Mouse (Mus musculus) hematopoietic stem cell, adult 5-6 weeks (primary cell): ENCODE measurements at regions not wholly inside any gene's neighbourhood (a gene's known extent, or its start where the extent isn't known, plus 50 kb on each side); places are given as distances from the start of the nearest gene placed in this dataset.

Experiments
- ATAC-seq, 2 experiments: fragments of 125-278 bp in 1 of 2; replicated peaks in 1 of 2; 2 replicates each; pipeline ENCODE4 v1.8.0; 2016 to 2017; ENCODE audit warnings: inconsistent platforms in 2 of 2, mild to moderate bottlenecking in 2 of 2, moderate number of reproducible peaks in 2 of 2, low read depth in 1 of 2, moderate TSS enrichment in 1 of 2; ENCODE audit not compliant: low FRiP score in 2 of 2, poor library complexity in 2 of 2, severe bottlenecking in 2 of 2, insufficient read depth in 1 of 2, low TSS enrichment in 1 of 2

DNA sequence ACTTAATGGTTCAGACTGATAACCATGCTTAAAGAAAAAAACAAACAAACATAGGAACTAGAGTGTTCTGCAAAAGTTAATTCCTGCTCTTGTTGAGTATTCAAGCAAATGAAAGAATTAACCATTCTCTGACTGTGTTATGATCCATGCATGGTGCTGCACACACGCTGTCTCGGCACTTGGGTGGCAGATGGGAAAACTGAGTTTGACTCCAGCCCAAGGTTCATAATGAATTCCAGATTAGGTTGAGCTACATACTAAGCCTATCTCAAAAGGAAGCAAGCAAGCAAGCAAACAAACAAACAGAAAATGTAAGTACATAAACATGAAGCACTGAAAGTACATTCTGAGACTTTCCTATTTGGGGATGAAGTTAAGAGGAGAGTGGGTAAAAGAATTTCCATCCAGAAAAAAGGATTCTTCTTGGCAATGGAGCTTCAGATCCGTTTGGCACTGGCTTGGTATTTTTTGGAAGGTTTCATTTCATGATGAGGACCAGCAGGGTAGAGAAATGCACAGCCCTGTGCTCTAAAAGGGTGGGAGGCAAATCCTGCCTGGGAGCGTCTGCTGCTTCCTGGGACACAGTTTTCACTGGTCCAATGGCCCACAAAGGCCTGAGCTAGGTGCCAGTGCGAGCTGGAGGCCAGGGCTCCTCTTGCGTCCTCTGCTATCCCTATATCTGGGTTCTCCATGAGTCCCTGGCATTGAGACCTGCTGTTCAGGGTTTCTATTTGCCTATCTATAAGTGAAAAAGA, 183.3 kb upstream of the 4930412O13Rik start:
- ATAC-seq, result no peak

DNA sequence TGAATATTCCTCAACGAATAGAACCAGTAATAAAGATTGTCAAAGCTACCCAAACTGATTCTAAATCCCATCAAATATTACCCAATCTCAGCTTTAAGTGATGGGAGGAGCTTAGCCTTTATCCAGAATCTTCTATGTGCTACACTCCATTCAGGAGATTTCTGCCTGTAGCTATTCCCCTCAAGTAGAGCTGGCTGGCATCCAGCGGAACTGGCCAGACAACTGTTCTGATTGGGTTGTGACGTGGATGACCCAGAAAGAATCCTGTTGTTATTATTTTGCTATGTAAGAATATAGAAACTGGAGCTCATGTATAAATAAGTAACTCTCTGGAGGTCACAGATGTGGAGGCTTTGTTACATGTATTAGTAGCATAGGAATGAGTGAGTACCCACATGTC, 176.8 kb upstream of the 4930412O13Rik start:
- ATAC-seq, result no peak

DNA sequence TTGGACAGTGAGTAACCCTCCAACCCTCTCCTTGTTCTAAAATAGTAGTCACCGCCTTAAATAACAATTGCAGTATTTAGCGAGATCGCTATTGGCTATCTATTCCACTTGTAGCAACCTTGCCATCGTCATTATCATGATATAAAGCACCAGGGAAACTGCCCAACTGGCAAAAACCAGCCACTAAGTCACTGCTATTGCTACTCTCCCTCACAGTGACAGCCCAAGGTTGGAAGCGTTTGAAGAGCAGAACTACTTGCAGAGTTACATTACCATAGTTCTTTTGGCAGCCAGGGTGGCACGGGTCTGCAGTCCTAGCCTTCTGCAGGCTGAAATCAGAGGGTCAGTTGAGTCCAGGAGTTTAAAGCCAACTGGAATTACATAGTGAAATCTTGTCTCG, 171.6 kb upstream of the 4930412O13Rik start:
- no peak for ATAC-seq

DNA sequence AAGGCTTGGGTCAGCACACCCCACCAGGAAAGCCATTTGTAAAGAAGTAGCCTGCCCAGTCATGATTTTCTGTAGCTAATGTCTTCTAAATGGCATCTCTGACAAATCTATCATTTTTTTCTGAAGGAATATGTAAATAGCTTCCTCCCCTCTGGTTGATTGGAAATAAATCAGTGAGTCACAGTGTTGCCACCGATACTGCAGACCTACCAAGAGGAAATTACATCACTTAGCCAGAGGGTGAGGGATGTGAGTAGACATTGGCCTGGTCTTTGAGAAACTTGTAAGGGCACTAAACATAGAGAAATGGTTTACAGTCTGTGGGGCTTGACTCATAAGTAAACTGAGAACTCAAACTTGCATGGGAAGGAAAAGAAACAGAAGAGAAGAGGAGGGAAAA, 163.1 kb upstream of the 4930412O13Rik start:
- ATAC-seq, result no peak

DNA sequence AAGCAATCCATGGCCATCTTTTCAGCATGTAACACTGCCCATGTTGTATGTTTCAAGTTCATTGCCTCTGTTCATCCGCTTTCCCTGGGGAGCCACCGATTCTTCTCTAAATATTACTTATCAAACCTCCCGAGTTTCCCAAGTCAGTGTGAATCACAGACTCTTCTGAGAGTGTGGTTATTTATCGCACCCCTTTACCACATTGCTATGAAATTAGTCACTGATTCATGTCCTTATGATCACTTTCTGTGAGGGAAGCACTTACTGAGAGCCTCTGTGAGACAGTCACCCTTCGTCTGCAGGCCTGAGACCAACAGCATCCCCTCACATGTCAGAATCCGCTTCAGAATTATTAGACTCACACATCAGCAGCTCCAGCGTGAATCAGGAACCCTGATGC, 147.8 kb upstream of the 4930412O13Rik start:
- ATAC-seq, result no peak

DNA sequence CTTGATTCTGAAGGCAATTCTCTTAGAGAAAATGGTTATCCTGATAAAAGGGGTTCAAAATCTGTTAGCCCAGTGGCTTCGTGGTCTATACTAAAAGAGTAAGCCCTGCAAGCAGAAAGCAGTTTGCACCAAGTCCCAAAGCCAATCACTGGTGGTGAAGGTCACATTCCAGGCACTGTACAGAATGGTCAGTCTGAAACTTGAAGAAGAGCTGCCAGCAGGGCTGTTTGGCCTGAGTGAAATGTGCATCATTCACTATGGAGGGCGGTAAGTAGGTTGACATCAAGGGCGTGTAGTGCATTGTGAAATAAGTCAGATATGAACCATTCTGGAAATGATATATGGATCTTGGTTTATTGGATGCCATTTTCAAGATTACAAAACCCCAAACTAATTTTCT, 136.9 kb upstream of the 4930412O13Rik start:
- no peak for ATAC-seq

DNA sequence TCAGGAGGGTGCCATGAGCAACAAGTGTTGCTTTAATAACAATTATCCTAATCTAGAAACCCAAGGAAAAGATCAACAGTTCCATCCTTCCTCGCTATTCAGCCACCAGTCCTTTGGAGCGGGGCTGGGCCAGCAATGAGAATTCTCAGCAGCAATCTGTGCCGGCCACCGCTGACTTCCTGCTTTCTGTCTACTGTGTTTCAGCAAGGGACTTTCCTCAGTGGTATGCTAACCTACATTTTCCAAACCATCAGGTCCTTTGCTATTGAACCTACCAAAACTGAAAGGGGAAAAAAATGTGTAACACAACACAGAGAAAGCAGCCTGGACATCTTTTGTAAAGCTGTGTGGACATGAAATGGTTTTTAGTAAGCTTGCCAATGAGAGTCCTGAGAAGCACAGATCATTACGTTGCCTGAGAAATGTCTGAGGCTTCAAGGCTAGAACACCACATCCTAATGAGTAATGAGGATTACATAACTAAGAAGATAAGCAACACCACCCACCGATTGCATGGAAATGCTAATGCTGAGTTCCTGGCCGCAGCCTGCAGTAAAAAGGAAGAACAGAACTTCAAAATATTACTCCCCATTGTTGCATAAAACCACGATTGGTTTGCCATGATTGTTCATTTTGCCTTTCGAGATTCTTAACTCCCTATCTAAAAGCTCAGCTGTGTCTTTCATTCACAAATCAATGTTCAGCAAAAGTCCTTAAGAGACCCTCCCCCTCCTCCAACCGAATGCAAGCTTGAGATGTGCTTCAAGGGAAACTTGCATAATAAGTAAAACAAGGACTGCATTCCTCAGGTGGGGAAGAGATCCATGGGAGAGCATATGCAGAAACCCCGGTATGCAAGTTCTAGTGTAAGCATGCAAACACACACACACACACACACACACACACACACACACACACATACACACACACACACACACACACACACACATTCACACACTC, 130.9 kb upstream of the 4930412O13Rik start:
- ATAC-seq, result peak; percentile 46 to 91; a peak in 3 of 4 replicates

DNA sequence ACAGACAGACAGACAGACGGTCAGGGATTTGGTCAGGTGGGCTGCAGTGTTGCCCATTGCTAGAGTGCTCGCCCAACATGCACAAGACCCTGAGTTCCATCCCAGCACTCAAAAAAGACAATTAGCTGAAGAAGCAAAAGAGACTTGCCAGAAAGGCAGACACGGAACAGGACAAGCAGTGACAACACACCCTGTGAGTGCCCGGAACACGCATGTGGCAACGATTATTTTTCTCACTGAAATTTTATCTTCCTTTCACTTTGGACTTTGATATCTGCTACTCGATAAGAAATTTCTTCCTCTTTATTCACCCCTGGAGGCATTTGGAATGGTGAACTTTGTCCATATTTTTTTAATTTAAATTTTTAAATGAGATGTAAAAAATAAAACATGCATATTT, 127.4 kb upstream of the 4930412O13Rik start:
- ATAC-seq, result no peak

DNA sequence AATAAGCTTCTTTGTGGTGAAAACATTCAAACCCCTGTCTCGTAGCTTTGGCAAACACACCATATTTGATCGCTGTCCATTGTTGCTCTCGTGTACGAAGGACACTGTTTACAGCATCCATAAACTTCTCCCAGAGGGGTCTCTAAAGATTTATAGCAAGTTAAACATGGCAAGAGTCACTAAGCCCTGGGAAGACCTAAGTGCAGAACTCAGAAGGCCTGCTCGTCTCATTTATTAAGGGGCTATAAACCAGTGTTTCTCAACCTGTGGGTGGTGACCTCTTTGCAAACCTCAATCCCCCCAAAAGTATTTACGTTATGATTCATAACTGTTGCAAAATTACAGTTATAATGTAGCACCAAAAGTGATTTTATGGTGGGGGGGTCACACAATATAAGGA, 126.9 kb upstream of the 4930412O13Rik start:
- ATAC-seq, result no peak

DNA sequence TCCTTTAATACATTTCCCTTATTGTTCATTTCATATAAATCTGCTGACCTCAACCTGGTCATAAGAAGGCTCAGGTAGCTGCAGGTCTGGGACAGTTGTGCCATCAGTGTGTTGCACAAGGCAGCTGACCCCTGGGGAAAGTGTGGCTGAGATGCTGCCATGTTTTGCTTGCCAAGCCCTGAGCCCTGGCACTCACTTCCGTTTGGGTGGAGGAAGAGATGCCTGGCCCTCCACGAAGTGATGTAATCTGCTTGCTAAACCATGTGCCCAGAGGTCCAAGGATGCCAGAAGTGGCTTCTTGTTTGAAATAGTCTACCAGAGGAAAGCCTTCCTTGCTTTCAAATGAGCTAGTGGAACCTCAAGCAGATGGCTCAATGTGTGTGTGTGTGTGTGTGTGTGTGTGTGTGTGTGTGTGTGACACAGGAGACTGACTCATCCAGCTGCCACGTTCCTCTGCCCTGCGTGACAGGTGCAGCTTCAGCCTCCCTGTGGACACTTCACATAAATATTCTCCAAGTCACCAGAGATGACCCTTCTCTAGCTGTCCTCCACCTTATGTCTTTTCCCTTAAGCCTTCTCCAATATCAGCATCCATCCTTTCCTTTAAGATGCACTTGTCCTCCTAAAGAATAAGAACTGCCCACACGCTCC, 123.2 kb upstream of the 4930412O13Rik start:
- ATAC-seq, result no peak

DNA sequence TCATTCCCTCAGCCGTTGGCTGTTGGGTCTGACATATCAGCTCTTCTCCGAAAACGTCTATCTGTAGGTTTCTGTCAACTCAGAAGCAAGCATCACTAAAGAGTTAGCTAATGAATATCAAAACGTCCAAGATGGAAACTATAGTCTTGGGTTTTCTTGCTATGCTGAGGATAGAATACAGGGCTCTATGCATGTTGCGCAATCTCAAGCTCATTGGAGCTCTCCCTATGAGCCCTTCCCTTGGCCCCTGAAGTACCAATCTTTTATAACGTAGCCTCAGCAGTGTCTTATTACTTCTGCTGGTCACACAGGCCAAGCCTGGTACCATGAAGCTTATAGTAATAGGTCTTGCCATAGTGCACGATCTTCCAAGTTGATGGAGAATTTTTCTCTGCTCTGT, 122.1 kb upstream of the 4930412O13Rik start:
- no peak for ATAC-seq

DNA sequence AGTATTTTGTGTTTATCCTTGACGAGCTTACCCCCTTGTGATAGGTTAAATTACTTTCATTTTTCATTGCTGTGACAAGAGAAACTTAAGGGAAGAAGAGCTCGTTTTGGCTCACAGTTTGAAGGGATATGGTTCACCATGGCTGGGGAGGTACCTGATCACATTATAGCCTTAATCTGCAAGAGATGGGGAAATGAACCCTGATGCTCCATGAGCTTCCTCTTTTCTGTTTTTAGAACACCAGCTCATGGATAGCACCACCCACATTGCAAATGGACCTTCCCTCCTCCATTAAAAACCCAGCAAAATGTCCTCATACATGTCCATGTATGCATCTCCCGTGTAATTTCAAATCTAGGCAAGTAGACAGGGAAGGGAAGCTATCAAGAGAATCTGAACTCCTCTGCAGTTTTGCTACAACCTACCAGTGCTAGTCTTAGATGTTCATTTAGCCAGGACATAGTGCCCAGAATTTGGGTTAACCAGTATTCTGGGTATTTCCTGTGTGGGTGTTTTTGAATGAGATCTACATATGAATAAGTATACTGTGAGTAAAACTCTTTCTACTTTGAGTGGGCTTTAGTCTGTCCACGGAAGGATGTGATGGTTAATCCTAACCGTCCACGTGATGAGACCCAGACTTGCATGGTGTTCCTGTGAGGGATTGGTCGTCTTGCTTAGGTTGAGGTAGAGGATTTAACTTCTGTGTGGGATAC, 121.5 kb upstream of the 4930412O13Rik start:
- ATAC-seq, result no peak

DNA sequence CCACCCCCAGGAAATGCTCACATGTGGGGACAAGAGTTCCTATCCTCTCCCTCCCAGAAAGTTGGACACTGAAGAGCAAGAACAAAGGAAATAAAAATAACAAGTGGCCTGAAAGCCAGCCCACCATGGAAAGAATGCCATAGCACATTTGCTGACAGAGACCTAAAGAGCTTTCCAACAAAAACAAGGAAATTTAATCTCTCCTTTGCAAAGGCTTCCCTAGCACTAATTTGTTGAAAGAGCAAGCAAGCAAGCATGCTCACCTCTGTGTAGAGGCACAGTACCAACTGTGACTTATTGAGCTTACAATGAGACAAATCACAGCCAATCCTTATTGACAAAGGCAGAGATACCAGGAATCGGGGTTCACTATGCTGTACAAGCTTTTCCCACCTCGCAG, 100.9 kb upstream of the 4930412O13Rik start:
- ATAC-seq, result no peak

DNA sequence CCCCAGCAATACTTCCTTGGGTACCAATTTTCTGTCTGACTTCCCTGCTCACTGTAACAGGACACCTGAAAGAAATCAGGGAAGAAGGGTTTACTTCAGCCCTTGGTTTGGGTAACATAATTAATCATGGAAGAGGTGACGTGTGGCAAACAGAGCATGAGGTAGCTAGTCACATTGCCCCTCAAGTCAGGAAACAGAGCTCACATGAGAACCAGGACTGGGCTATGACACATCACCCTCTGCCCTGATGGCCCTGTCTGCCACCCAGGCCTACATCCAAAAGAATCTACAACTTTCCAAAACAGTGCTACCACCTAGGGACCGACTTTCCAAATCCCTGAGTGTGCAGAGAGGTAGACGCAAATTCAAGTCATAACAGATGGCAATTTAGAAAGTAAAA, 98.4 kb upstream of the 4930412O13Rik start:
- ATAC-seq, result no peak

DNA sequence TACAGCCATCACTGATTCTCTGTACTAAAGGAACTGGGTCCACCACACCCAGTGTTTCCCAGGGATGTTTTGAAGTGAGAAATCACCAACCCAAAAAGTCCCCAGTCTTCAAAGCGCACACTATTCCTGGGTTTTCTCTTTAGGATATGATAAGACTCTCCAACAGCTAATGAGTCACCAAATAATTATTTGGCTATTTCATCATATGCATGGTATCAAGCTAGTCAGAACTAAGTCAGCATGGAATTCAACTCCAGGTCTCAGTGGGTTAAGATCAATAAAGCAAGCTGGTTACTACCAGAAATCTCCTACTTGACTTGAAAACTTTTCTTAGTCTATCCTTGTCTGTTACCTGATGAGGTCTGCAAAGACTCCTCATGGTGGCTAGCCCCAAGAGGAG, 89.1 kb upstream of the 4930412O13Rik start:
- no peak for ATAC-seq

DNA sequence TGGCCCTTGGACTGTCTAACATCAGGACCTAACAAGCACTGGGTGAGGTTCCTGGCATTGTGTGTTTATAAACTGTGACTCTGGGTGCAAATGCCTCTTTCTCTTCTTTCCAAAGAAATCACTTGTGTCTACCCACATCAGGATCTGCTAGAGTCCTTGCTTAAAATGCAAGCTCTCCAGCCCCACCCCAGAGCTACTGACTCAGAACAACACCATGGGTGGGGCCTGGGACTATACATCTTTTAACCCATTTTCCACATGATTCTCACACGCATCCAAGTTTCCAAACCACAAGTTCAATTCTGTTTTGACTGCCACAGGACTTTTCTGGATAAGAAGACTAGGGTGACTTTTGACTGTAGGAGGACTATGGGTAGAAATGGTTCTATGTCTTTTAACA, 88.7 kb upstream of the 4930412O13Rik start:
- no peak for ATAC-seq

DNA sequence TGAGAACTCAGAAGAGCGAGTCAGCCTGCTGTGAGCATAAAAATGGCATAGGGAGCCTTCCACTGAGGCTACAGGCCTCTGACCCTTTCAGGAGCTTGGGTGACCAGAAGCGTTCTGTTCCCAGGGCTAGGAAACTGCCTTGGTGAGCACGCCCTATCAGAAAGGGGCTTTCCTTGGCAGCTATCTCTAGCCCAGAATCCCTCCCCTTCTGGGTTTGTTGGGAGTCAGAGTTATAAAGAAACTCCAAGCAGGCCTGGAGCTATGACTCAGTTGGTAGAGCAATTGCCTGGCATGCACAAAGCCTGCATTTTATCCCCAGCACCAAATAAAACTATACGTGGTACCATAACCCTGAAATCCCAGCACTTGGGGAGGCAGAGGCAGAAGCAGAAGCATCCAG, 85.7 kb upstream of the 4930412O13Rik start:
- no peak for ATAC-seq
